Mouse (Mus musculus) thymus, adult 2 months (tissue): ENCODE measurements around the gene Wfikkn2. TPM values are rescaled to one million over a fixed set of nuclear protein-coding genes. Genes with fewer than 3 reads are reported as not detected.
A peak's percentile ranks its signal among the peaks of the same experiment; 100 is the strongest.

Experiments
- DNase-seq: peaks from one replicate; pipeline ENCODE4 v3.0.0; 2021
- H3K27ac ChIP-seq: fragments of 200-500 bp; 2 replicates; pipeline ENCODE4 v1.5.1; 2012; ENCODE audit warnings: low read length, control low read depth; ENCODE audit not compliant: control insufficient read depth, insufficient read depth
- H3K27me3 ChIP-seq: fragments of 200-500 bp; 2 replicates; pipeline ENCODE4 v1.6.1; 2012; ENCODE audit warnings: mild to moderate bottlenecking, low read length, moderate library complexity, mixed read lengths; ENCODE audit not compliant: control insufficient read depth, insufficient read depth
- H3K36me3 ChIP-seq: fragments of 200-500 bp; 2 replicates; pipeline ENCODE4 v1.6.1; 2012; ENCODE audit warnings: mild to moderate bottlenecking, low read length, moderate library complexity; ENCODE audit not compliant: control insufficient read depth, insufficient read depth
- H3K4me1 ChIP-seq: fragments of 200-500 bp; replicated peaks from 2 replicates; pipeline ENCODE4 v1.6.1; 2012; ENCODE audit warnings: low read length; ENCODE audit not compliant: control insufficient read depth, insufficient read depth
- H3K4me3 ChIP-seq: fragments of 200-500 bp; 2 replicates; pipeline ENCODE4 v1.5.1; 2012; ENCODE audit warnings: mild to moderate bottlenecking, low read length, control low read depth, moderate library complexity; ENCODE audit not compliant: control insufficient read depth, insufficient read depth
- CTCF ChIP-seq: fragments of 200-500 bp; IDR thresholded peaks from 2 replicates; pipeline ENCODE4 v1.5.1; 2012; ENCODE audit warnings: mild to moderate bottlenecking, control low read depth, low read length, moderate library complexity, borderline replicate concordance; ENCODE audit not compliant: control insufficient read depth, poor library complexity, insufficient read depth; ENCODE audit errors: extremely low read depth
- POLR2A ChIP-seq: fragments of 200-500 bp; IDR thresholded peaks from 2 replicates; pipeline ENCODE4 v1.6.1; 2012; ENCODE audit warnings: mild to moderate bottlenecking, low read length, control low read depth, moderate library complexity; ENCODE audit not compliant: control insufficient read depth, poor library complexity, insufficient read depth; ENCODE audit errors: extremely low read depth
- WGBS: fragments of 180-500 bp; shearing (Covaris S2); methylation state at CpG from one replicate; pipeline ENCODE4 v1.1.7; 2018; 5-methylcytosine and 5-hydroxymethylcytosine counted together
- polyA plus RNA-seq: library from polyadenylated mRNA; depleted of rRNA; stranded (reverse); fragments of >200 nt; gene quantifications from 2 replicates; pipeline ENCODE4 v1.2.3, GENCODE M21; 2012

The Wfikkn2 gene
- polyA plus RNA-seq, 1 experiment = 34.4 TPM

DNA sequence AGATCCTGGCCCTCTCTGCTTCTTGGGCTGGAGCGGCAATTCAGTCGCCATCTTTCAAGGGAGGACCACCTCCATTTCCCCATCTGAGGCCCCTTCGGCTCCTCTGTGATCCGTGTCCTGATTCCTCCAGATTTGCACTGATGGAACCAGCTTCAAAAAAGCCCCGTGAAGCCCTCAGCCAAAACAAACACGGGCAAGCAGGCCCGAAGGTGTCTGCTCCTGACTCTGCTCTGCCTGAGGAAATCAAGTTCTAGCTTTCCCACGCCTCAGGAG, 920 bp upstream of the Wfikkn2 start:
- H3K27me3 ChIP-seq = no peaks in the 10 kb centered on the region
- H3K4me1 ChIP-seq = peaks cover 16% of the 10 kb centered on the region
- no peak for DNase-seq
- WGBS = 92% methylated on average over 8 of the region's 8 CpGs
- TF ChIP-seq POLR2A (no peak), CTCF (no peak)
- H3K27ac ChIP-seq = no peak overlapping the region
- H3K4me3 ChIP-seq = no peak overlapping the region
- no peaks in the 10 kb centered on the region for H3K36me3 ChIP-seq

DNA sequence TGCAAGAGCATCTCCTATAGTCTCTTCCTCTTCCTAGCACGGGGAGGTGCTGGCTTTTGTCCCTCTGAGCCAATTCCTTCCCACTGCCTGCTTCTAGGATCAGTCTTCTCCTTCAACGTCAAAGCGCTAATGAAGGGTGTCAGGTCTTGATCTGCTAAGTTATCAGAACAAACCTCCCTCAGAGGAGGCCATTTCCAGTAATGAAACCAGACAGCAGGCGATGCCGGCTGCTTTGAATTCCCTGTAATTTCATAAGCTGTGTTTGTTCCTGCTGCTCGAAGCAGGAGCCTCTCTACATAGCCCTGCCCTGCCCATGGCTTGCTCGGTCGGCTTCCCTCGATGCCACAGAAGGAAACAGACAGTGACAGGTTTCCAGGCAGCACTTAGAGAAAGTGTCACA, 1.4 kb downstream of the Wfikkn2 start:
- WGBS = 84% methylated on average over 9 of the region's 9 CpGs
- Histone ChIP-seq H3K27me3 (no peaks in the 10 kb centered on the region), H3K4me1 (peaks cover 16% of the 10 kb centered on the region), H3K4me3 (no peak overlapping the region), H3K36me3 (no peaks in the 10 kb centered on the region), H3K27ac (no peak overlapping the region)
- DNase-seq = no peak
- no peak for TF ChIP-seq CTCF
- no peak for TF ChIP-seq POLR2A

- H3K27ac ChIP-seq = no peak overlapping the region
Observed at GRCm38 (mm10) chr11:94243422-94244180, 2.2 kb downstream of the Wfikkn2 start.

DNA sequence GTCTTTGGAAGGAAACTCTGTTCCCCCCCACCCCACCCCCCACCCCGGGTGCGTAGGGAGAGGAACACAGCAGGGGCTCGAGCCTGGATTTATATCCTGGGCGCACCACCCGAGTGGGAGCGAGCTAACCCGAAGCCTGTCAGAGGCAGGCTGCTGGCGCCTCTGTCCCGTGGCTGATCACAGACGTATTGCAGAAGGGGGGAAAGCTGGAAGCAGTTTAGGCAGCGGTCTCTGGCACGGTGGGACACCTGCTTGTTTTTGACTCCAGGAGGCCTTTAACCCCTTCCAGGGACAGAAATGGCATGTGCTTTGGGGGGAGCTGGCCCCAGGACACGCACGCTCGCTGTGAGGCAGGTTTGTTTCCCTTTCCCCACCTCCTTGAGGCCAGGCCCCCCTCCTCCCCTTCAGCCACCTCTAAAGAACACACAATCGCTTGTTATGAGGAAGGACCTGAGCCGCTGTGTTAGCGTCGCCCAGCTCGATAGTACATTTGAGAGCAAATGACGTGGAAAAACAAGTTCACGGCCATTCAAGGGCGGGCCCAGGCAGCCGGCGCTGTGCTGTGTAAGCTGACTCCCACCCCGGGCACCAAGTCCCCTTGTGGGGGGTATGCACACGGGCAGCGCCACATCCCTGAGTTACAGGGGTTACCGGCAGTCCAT, 2.9 kb downstream of the Wfikkn2 start:
- no peak for TF ChIP-seq POLR2A
- no peak for TF ChIP-seq CTCF
- DNase-seq = no peak
- WGBS = 13% methylated on average over 29 of the region's 29 CpGs
- Histone ChIP-seq H3K27ac (no peak overlapping the region), H3K36me3 (no peaks in the 10 kb centered on the region), H3K4me1 (peaks cover 16% of the 10 kb centered on the region), H3K4me3 (peak overlapping the region; percentile 35), H3K27me3 (no peaks in the 10 kb centered on the region)

More at GRCm38 (mm10) chr11:94243422-94244180, 2.2 kb downstream of the Wfikkn2 start:
- WGBS = 60% methylated on average over 15 of the region's 15 CpGs
- Histone ChIP-seq H3K27me3 (no peaks in the 10 kb centered on the region), H3K4me3 (peak overlapping the region; percentile 35), H3K36me3 (no peaks in the 10 kb centered on the region), H3K4me1 (peaks cover 16% of the 10 kb centered on the region)
- DNase-seq = no peak
- no peak for TF ChIP-seq POLR2A
- no peak for TF ChIP-seq CTCF

DNA sequence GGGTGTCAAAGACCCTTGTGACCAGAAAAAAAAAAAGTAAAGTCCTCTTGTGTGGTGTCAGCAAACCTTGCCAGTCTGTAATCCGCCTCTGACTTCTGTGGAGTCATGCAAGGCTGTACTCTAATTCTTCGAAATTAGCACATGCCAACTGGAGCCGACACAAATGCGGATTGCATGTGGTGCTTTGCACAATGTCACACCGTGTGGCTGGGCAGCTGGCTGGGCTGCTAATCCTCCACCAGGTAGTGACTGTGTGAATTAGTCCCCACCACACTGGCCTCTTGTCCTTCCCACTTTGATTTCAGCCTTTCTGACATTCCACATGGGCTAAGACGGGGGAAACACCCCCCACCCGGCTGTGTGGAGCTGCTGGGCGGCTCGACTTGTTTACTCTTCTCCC, 6.1 kb downstream of the Wfikkn2 start:
- Histone ChIP-seq H3K27ac (no peak overlapping the region), H3K27me3 (no peaks in the 10 kb centered on the region), H3K4me1 (peaks cover 16% of the 10 kb centered on the region), H3K4me3 (no peak overlapping the region), H3K36me3 (no peaks in the 10 kb centered on the region)
- 91% methylated on average over 9 of the region's 9 CpGs for WGBS
- DNase-seq = no peak
- TF ChIP-seq CTCF (no peak), POLR2A (no peak)

DNA sequence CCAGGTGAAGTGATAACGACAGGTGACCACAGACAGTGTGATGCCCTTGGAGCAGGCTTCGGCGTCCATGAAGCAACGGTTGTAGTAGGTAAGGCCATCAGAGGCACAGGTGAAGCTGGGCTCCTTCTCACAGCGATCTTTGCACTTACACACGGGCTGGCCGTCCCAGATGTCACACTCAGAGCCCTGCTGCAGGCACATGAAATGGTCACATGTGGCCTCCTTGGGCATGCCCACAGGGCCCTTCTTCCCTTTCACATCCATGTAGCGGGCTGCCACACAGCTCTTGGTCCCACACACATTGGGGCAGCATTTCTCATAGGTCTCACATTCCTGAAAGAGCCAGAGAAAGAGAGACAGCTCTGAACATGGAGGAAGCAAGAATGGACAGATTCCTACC, 7.0 kb downstream of the Wfikkn2 start:
- 95% methylated on average over 8 of the region's 8 CpGs for WGBS

GRCm38 (mm10) chr11:94236074-94236473, 9.7 kb downstream of the Wfikkn2 start:
- Histone ChIP-seq H3K27me3 (no peaks in the 10 kb centered on the region), H3K4me3 (no peak overlapping the region), H3K27ac (no peak overlapping the region), H3K4me1 (no peaks in the 10 kb centered on the region), H3K36me3 (no peaks in the 10 kb centered on the region)
- peak; percentile 79; the same call in 1 of the 2 replicates for TF ChIP-seq CTCF
- TF ChIP-seq POLR2A = no peak
- 37% methylated on average over 3 of the region's 3 CpGs for WGBS
- DNase-seq = peak; percentile 60

More for the DNA sequence above, 7.0 kb downstream of the Wfikkn2 start:
- peaks cover 15% of the 10 kb centered on the region for H3K4me1 ChIP-seq
- no peak overlapping the region for H3K4me3 ChIP-seq
- H3K36me3 ChIP-seq = no peaks in the 10 kb centered on the region
- no peak overlapping the region for H3K27ac ChIP-seq
- no peaks in the 10 kb centered on the region for H3K27me3 ChIP-seq
- TF ChIP-seq CTCF = no peak
- no peak for TF ChIP-seq POLR2A
- no peak for DNase-seq
